Mouse (Mus musculus): ENCODE data around the gene Thoc3.

Gene Thoc3

DNA sequence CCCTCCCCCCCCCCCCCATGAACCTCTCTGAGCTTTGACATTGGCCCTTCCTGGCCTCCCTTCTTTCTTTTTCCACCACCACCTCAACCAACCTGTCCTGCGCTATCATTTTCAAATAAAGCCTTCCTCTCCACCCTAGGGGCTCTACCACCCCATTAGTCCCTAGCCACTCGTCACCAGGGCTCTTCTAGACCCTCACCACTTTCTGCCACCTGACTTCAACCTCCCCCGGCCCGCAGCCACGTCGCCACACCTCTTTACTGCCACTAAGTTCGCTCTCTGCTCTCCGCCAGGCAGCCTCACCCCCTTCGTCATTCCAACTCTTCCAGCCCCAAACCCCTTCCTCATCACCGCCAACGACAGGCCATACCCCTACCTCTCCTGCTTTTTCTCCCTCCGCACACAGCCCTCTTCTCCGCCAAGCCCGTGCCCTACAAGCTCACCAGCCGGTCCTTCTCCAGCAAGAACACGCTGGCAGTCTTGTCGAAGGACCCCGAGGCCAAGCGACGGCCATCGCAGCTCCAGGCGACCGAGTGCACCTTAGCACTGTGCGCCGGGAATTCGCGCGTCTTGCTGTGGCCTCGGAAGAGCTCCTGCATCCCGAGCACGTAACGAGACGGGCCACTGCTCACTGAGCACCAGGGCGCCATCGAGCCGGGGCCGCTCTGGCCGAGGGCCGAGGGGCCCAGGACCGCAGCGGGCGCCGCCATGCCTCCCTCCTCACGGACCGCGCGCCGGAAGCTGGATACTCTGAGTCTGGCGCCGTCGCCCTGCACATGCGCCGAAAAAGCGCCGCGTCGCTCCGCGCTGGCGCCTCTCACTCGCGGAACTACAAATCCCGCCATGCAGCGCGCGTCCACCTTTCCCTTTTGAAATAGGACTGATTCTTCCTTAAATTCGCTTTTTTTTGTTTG lies at the start of gene Thoc3:
TSS of gene Thoc3 (minus strand) at position 752 of the 914 bp plus-strand sequence.
- under 1% methylated on average over 67 of the region's 67 CpGs for WGBS

DNA sequence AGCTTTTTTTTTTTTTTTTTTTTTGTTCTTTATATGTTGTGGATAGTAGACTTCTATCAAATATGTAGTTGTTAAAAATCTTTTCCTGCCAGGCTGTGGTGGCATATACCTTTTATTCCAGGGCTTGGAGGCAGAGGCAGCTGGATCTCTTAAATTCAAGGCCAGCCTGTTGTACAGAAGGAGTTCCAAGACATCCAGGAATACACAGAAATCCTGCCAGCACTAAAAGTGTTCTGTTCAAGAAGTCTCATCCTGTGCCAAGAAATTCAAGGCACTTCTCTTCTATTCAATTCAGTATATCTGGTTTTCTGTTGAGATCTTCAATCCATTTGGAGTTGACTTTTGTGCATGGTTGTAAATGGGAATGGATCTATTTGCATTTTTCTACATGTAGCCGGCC lies 37.3 kb upstream of the Thoc3 start:
- 54% methylated on average over 1 of the region's 1 CpGs for WGBS

DNA sequence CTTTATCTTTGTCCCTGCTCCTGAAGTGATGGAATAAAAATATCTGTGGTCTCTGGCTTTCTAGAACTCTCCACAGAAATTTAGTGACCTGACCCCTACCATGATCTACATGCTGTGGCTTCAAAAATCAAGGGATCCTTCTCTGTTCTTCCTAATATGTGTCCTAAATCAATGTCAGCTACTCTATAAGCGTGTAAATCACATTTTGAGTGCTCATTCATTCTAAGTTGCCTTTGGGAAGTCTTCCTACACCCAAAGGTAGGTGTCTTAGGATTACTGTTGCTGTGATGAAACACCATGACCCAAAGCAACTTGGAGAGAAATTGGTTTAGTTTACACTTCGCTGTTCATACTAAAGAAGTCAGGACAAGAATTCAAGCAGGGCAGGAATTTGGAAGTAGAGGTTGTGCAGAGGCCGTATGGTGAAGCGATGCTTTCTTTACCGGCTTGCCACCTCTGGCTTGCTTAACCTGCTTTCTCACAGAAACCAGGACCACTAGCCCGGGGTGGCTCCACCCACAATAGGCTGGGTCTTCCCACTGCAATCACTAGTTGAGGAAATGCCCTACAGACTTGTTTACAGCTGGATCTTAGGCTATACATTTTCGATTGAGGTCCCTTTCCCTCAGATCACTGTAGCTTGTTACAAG lies 36.1 kb upstream of the Thoc3 start:
- WGBS, result 56% methylated on average over 7 of the region's 7 CpGs

DNA sequence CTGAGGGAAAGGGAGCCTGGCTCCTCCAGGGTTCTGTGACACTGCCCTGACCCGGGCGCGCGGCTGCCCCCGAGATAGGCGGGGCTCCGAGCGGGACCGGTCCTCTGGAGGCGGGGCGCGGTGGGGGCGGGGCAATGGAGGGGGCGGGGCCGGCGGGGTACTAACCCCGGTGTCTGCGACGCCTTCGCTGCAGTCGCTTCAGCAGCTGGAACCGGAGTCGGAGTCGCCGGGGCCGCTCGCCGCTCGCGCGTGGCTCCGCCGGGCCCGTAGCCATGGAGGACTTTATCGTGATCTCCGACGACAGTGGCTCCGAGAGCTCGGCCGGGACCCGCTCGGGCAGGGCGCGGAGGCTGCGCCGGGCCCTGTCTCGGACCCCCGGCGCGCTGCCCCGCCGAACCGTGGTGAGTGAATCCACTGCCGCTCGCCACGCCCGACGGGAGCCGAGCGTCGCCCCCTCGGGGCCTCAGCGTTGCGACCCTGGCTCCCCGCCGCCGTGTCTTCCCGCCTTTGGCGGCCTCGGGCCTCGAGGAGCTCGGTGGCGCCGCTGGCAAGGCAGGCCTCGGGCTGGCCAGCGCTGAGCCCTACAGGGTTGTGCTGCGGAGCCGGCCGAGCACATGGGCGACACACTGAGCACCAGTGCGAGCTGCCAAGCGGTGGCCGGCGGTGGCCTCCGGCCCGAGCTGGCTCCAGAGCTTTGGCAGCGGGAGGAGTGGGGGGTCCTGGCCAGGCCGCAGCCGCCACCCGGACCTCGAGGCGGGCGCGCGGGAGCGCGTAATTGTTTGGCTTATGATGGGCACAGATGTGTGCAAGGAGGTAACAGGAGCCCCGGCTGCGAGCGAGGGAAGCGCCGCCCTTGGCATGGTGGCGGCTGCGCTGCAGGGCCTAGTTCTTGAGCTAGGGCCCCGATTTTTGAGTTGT lies 35.2 kb upstream of the Thoc3 start, which contains the start of gene Simc1:
TSS of gene Simc1 (plus strand) at position 176 of the 918 bp plus-strand sequence.
- WGBS, result under 1% methylated on average over 105 of the region's 105 CpGs

DNA sequence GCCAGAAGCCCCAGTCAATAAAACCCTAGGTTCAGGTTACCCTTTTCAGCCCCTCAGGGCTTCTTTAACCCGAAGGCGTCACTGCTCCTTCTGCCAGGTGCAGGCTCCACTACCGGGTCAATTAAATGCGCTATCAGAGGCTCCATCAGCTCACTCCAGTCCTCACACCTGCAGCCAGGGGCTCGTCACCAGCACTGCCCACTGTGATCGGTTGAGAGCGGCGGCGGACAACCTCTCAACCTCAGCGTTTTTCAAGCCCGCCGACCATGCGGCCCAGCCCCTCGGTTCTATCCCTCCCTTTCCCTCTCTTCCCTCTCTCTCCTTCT lies 34.6 kb upstream of the Thoc3 start:
- 4% methylated on average over 14 of the region's 14 CpGs for WGBS

DNA sequence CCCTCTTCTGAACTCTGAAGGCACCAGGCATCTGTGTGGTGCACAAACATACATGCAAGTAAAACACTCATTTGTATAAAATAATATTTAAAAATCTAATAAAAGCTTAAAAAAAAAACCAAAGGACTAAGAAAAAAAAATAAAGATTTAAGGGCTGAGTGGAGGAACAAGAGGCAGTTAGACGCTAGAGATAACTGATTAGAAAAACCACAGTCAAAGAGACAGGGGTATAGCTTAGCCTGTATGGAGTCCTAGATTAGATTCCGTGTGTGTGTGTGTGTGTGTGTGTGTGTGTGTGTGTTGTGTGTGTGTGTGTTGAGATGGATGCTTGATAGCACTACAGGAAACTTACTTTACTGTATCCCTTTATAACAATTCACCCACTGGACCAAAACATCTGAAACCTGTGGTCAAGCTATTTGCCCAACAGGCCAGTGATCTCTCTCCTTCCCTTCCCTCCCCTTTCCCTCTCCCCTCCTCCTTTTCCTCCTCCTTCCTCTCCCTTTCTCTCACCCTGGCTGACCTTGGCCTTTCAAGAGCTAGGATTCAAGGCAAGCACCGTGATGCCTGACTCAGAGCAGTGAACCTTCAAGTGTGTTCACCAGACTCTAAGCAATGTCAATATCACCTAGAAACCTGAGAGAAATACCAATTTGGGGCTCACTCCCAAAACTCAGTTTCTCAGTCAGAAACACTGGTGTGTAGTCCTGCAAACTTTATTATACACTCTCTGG lies 33.5 kb upstream of the Thoc3 start:
- 80% methylated on average over 3 of the region's 3 CpGs for WGBS

DNA sequence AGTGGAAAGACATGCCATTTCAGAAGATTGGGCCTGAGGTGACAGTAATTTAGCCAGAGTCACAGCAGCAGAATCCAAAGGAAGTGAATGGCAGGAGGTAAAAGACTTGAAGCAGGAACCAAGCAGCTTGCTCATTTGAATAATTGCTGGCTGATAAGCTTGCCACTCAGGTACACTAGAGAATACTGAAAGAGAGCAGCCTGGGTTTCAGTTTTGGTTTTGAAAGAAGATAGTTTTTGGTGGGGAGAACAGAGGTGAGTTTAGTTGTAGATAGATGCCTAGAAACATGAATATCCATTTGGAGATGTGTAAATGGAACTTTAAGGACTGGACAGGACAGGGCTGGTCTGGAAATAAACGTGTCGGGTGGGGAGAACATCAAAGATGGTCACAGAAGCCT lies 32.7 kb upstream of the Thoc3 start:
- 91% methylated on average over 2 of the region's 2 CpGs for WGBS

DNA sequence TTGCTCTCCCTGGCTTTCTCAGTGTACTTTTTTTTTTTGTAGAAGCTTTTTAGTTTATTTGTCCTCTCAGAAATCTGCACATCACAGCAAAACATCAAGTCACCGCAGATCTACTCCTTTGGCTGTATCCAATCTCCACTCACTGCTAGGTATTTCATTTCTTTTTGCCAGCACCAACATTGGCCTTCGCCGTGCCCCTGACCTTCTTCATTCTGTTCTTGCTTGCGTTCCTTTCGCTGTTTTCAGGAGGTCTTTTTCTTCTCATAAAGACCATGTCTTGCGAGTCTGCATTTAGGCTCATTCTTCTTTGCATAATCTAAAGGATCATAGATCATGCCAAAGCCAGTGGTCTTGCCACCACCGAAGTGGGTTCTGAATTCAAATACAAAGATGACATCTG lies 30.9 kb upstream of the Thoc3 start:
- WGBS, result 94% methylated on average over 7 of the region's 7 CpGs

DNA sequence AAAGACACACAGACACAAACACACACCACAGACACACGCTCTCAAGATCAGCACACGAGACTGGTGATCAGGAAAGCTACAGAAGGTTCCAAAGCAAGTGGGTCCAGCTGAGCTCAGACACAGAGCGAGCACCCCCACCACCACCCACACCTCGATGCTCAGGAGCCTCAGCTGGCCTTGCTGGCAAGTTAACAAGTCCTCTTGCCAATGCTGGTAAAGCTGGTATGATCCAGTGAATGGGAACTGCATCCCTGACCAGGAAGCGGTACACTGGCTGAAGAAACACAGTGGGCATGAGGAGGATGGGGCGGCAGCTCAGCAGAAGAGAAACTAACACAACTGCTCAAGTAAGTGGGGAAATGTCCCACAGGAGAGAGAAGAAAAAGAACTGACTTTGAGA lies 22.7 kb upstream of the Thoc3 start:
- whole genome bisulfite sequencing, result 60% methylated on average over 6 of the region's 6 CpGs

DNA sequence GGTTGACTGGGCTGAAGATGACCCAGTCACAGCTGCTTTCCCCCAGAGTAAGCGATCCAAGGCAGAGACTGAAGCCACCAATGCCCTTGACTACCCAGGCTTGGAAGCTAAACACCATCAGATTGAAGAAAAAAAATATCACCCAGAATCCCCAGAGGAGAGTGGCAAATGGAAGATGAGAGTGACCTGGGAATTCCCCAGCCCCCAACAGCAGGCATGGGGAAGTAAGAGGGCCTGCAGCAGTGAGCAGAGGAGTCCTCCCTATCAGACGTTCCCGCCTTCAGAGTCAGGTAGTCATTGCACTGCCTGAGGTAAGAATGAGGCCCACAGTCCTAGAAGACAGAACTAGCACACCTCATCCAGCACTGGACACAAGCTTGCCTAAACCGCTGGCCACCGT lies 21.8 kb upstream of the Thoc3 start:
- WGBS, result 88% methylated on average over 5 of the region's 5 CpGs

DNA sequence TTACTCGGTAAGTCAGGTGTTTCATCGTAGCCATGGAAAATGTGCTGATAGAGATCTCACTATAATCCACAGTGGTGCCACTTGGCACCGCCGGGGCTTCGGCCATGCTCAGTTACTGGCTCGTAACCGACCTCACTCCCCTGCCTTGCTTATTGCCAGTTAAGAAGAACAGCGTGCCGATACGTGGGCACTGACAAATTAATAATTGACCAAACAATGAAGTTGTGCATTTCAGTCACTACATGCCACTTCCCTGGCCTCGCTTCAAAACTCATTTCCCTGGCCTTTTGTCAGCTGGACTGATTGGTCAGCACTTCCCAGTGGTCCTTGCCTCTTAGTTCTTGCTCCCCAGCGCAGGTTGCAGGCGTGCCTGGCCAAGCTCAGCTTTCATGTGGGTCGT lies 12.8 kb upstream of the Thoc3 start:
- 80% methylated on average over 14 of the region's 14 CpGs for WGBS

DNA sequence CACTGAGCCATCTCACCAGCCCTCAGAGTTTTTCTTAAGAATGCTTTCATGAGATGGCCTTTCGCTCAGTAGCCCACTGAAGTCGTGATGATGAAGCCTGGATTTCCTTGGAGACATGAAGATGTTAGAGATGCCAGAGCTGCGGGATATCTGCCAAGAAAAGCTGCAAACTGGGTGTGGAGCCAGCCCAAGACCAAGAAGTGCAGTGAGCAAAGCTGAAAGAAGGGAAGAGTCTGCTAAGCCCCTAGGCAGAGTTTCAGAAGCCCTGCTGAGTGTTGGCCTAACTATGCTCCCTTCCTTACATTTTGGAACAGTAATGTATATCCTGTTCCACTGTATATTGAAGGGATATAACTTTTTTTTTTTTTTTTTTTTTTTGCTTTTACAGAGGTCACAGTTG lies 10.6 kb upstream of the Thoc3 start:
- 44% methylated on average over 3 of the region's 3 CpGs for WGBS

DNA sequence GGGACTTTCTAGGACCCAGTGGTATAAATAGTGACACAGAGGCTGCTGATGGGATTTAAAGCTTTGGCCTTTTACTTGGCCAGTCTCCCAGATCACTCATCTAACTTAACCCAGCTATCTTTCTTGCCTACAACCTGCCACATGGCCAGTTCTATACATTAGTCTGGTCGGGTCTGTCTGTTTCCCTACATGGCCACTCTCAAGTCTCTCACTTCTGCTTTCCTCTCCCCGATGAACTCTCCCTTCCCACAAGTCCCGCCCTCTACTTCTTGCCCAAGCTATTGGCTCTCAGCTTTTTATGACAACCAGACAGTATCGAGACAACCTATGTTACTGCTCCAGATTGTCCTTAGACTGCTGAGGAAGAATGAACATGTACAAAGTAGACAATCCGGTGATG lies 7.1 kb upstream of the Thoc3 start:
- 80% methylated on average over 5 of the region's 5 CpGs for WGBS

DNA sequence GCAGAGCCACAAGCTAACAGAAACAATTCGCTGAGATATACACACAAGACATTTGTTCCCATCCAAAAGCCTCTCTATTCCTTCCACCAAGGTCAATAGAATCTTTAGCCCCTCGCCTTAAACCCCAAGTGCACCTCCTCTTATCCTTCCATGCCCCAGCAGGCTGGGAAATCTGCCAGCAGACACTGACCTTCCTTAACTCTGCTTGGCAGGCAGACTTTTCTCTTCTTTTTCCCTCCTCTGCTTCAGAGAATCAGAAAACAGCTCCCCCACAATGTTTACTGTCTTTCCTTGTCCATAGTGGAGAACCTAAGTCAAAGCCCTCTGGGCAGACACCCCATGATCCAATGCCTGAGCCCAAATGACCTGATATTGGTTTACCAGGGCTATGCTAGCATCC lies 6.3 kb upstream of the Thoc3 start:
- WGBS, result 73% methylated on average over 2 of the region's 2 CpGs

DNA sequence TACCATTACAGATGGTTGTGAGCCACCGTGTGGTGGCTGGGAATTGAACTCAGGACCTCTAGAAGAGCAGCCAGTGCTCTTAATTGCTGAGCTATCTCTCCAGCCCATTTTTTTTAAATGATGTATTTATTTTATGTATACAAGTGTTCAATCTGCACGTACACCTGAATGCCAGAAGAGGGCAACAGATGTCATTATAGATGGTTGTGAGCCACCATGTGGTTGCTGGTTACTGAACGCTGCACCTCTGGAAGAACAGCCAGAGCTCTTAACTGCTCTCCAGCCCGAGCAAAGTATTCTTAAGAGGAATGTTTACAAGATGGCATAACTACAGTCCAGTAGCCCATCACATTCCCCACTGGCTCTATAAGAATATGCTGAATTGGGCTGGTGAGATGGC lies 3.3 kb upstream of the Thoc3 start:
- WGBS, result 90% methylated on average over 4 of the region's 4 CpGs

DNA sequence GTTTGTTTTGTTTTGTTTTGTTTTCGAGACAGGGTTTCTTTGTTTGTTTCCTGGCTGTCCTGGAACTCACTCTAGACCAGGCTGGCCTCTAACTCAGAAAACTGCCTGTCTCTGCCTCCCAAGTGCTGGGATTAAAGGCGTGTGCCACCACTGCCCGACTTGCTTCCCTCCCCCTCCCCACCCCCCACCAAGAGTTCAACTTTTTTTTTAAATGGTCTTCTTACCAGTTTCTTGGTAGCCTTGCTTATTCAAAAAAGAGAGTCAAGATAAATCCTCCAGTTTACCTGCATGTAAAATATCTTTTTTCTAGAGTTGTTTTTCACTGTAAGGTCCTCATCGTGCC lies 334 bp upstream of the Thoc3 start:
- 16% methylated on average over 4 of the region's 4 CpGs for WGBS

DNA sequence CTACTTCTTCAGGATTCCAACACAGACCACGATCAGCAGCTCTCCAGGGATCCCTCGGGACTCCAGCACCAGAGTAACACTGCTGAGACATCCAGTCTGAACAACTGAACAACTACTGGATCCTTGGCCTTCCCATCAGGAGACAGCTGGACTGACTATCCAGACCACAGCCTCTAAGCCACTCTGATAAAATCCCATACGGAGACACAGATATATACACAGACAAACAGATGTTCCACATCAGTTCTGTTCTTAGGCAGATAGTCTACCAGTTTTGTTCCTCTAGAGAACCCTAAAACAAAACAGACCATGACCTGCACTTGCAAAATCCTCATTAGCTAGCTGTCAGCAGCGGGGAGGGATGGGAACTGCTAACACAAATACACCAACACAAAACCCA lies 9.4 kb downstream of the Thoc3 start:
- 89% methylated on average over 4 of the region's 4 CpGs for WGBS

DNA sequence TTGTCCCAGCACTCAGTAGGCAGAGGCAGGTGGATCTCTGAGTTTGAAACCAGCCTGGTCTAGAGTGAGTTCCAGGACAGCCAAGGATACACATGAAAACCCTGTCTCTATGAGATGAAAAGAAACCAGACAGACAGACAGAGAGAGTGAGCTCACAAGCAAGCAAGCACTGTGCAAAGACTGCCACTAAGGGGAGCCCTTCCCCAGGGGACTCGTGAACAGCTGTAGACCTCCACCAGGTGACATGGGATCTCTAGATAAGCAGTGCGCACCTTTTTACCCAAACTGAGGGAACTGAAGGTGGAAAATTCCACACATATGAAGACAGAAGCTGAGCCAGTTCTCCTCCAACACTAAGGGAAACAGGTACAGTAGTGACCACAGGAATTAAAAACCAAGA lies 11.6 kb downstream of the Thoc3 start:
- 67% methylated on average over 2 of the region's 2 CpGs for WGBS

DNA sequence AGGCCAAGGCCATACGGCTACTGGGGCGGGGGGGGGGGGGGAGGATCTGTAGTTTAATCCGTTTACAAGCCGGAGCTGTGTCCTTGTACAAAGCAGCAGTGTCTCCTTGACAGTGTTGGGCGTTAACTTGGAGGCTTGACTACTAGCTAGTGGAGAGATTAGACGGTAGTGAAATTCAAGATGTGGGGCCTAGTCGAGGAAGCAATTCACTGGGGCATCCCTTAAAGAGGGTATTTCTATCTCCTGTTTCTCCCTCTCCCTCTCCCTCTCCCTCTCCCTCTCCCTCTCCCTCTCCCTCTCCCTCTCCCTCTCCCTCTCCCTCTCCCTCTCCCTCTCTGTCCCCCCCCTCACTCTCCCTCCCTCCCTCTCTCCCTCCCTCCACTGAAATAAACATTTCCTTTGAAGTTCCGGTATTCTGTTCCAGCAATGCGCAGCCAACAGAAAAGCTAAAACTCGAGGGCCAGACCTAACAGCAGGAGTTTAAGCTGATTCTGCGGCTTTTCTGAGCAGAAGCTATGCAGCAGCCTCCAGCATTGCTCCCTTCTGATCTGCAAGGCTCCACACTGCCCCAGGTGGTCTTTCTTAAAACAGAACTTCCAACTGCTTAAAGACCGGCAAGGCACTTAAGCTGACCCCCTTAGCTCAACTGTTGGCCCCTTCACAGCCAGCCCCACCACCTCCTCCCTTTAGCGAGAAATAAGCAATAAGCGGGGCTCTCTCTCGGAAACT lies 21.0 kb downstream of the Thoc3 start:
- WGBS, result 5% methylated on average over 15 of the region's 15 CpGs

DNA sequence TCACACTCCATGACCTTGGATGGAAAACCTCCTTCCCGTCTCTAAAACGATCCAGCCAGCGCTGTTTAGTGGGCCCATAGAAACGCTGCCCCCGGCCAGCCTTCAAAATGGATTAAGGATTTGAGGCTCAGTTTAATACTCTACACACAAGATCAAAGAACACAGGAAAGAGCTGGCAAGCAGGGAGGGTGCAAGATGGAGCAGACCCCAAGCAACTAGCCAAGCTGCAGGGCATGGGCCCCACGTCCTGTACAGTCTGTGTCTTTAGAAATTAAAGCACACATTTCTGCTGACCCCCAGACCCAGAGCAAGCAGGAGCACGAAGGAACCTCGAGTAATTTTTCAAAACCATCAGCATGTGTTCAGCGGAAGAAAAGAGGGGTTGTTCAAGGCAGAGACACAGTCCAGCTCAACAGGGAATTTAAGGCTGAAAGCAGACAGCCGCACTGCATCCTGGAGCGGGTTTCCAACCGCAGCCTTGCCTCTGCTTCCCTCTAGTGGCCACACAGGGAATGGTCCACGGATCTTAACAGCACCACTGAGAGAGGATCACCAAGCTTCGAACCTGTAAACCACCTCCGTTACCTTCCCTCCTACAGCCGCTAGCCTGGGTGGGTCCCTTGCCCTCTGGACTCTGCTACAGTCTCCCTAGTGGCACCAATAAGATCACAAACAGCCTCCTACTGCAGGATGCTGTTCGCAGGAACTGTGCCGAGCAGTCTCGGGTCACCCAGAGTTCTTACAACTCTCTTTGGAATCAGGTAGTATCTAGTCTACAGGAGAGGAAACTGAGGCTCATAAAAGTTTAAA lies 21.8 kb downstream of the Thoc3 start:
- WGBS, result 26% methylated on average over 19 of the region's 19 CpGs

Measured in cerebral cortex, adult 2 months (tissue).